In the genomic region with DNA sequence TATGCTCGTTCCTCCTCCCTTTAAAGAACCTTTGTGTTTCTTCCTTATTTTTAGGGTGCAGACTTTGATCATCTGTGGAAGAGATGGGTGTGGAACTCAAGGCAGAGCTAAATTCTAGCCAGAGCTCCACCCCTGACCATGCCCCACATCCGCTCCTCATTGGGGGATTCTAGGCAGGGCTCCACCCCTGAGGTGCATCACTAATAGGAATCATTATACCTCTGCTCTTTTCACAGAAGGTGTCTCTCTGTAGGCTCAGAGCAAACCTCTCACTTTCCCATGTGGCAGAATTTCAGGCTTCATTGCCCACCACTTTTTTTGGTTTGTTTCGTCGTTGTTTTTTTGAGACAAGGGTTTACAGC, we compare ENCODE assay signal across 8 mouse cellular contexts. TPM values are rescaled to one million over a fixed set of nuclear protein-coding genes. Genes with fewer than 3 reads are reported as not detected.
DNase-seq lines count a peak whose midpoint lies in the region; ATAC-seq and TF ChIP-seq lines count a peak whose summit lies in the region.

No protein-coding gene starts in this region.

- no peaks in the 10 kb centered on the region for H3K27me3 ChIP-seq in hindbrain, embryonic 10.5 days (ENCODE audit: insufficient read depth, poor library complexity, severe bottlenecking)
- H3K27me3 ChIP-seq in hindbrain, embryonic 11.5 days (ENCODE audit: control insufficient read depth, insufficient read depth, low read length), result no peaks in the 10 kb centered on the region
- no peaks in the 10 kb centered on the region for H3K27me3 ChIP-seq in CH12.LX (replicated peaks)
- no peaks in the 10 kb centered on the region for H3K27me3 ChIP-seq in megakaryocyte, embryonic 14.5 days (replicated peaks)

- peak overlapping the region; percentile 70 for H3K27ac ChIP-seq in hindbrain, embryonic 10.5 days
- no peak overlapping the region for H3K27ac ChIP-seq in hindbrain, embryonic 11.5 days (ENCODE audit: low read depth, low read length)
- H3K27ac ChIP-seq in CH12.LX (ENCODE audit: insufficient read depth, low read depth), result peak overlapping the region; percentile 72

- no peaks in the 10 kb centered on the region for H3K36me3 ChIP-seq in hindbrain, embryonic 10.5 days
- H3K36me3 ChIP-seq in hindbrain, embryonic 11.5 days (ENCODE audit: control insufficient read depth, insufficient read depth, low read length), result no peaks in the 10 kb centered on the region
- H3K36me3 ChIP-seq in CH12.LX (replicated peaks in 1 of 2; ENCODE audit: control insufficient read depth in 1 of 2, insufficient read depth in 1 of 2, low read length in 1 of 2), result peaks cover 0 to 3% of the 10 kb centered on the region in 2 experiments
- H3K36me3 ChIP-seq in megakaryocyte, embryonic 14.5 days (replicated peaks; ENCODE audit: low read length), result peaks cover 2% of the 10 kb centered on the region

- H3K4me3 ChIP-seq in hindbrain, embryonic 10.5 days, result 0 out of 2 replicates have a peak overlapping the region, but pooled peaks have one; percentile 16
- no peak overlapping the region for H3K4me3 ChIP-seq in hindbrain, embryonic 11.5 days (ENCODE audit: low read depth, low read length)
- no peak overlapping the region for H3K4me3 ChIP-seq in CH12.LX (replicated peaks in 1 of 3; ENCODE audit: low read depth in 2 of 3, low read length in 2 of 3, poor library complexity in 1 of 3)
- peak overlapping the region; percentile 85 for H3K4me3 ChIP-seq in megakaryocyte, embryonic 14.5 days (replicated peaks)

- TF ChIP-seq CTCF in CH12.LX (conservative IDR thresholded peaks at IDR 0.05 in 1 of 2, IDR thresholded peaks at IDR 0.05 in 1 of 2; ENCODE audit: low read depth in 2 of 2, low read length in 2 of 2), result no peak

- H3K9me3 ChIP-seq in hindbrain, embryonic 10.5 days, result no peaks in the 10 kb centered on the region
- no peaks in the 10 kb centered on the region for H3K9me3 ChIP-seq in hindbrain, embryonic 11.5 days (ENCODE audit: control insufficient read depth, low read length)
- H3K9me3 ChIP-seq in CH12.LX (replicated peaks; ENCODE audit: low read length), result no peaks in the 10 kb centered on the region
- no peaks in the 10 kb centered on the region for H3K9me3 ChIP-seq in megakaryocyte, embryonic 14.5 days

- no peak overlapping the region for H3K4me2 ChIP-seq in hindbrain, embryonic 11.5 days (replicated peaks; ENCODE audit: low read depth, low read length)
- peak overlapping the region; percentile 96 for H3K4me2 ChIP-seq in CH12.LX (ENCODE audit: insufficient read depth, low read depth, poor library complexity, severe bottlenecking)

- H3K79me2 ChIP-seq in CH12.LX (replicated peaks; ENCODE audit: control insufficient read depth, extremely low read depth, insufficient read depth, poor library complexity, severe bottlenecking), result no peaks in the 10 kb centered on the region

- ATAC-seq in hindbrain, embryonic 11.5 days (ENCODE audit: low FRiP score), result no peak
- peak; percentile 81 for ATAC-seq in erythroid progenitor cell, adult 5-6 weeks (replicated peaks; ENCODE audit: low FRiP score, poor library complexity, severe bottlenecking)

- in situ Hi-C loops in CH12.LX (cut with MboI; ENCODE audit: low pct_ligation_motif_present, low pct_unique_long_range_greater_than_20kb, low sequenced_read_pairs), result no loop called here

- no peak overlapping the region for H3K9ac ChIP-seq in hindbrain, embryonic 11.5 days (ENCODE audit: low read depth, low read length)
- H3K9ac ChIP-seq in CH12.LX (ENCODE audit: insufficient read depth, low read depth), result peak overlapping the region; percentile 71

- no peak for TF ChIP-seq EP300 in CH12.LX (IDR thresholded peaks at IDR 0.05; ENCODE audit: low read length)

- no peak for TF ChIP-seq RAD21 in CH12.LX (IDR thresholded peaks at IDR 0.05; ENCODE audit: low read depth, low read length)

- peak; percentile 56; the same call in 1 of the 2 replicates for TF ChIP-seq POLR2A in CH12.LX (IDR thresholded peaks at IDR 0.05; ENCODE audit: low read depth, low read length)

- H3K4me1 ChIP-seq in hindbrain, embryonic 10.5 days (replicated peaks), result peaks cover 51% of the 10 kb centered on the region
- peaks cover 8% of the 10 kb centered on the region; the same call in 1 of the 2 replicates for H3K4me1 ChIP-seq in hindbrain, embryonic 11.5 days (replicated peaks; ENCODE audit: control insufficient read depth, insufficient read depth, low read length)
- peaks cover 20 to 67% of the 10 kb centered on the region in 2 experiments for H3K4me1 ChIP-seq in CH12.LX (ENCODE audit: control insufficient read depth in 1 of 2, insufficient read depth in 2 of 2)
- H3K4me1 ChIP-seq in megakaryocyte, embryonic 14.5 days, result peaks cover 79% of the 10 kb centered on the region

- dilution Hi-C loops in CH12.LX (cut with MboI; ENCODE audit: extremely low pct_ligation_motif_present, extremely low pct_unique_long_range_greater_than_20kb, low sequenced_read_pairs), result no loop called here

- WGBS in hindbrain, embryonic 10.5 days, result 57% methylated on average over 4 of the region's 4 CpGs
- 72% methylated on average over 4 of the region's 4 CpGs for WGBS in hindbrain, embryonic 11.5 days

- DNase-seq in hindbrain, embryonic 10.5 days (ENCODE audit: low spot score), result no peak
- no peak for DNase-seq in hindbrain, embryonic 11.5 days (ENCODE audit: low spot score)
- DNase-seq in CH12.LX (ENCODE audit: extremely low read depth), result peak; percentile 72
- no peak for DNase-seq in adrenal gland, postnatal 36 days
- no peak for DNase-seq in urinary bladder, postnatal 25 days (ENCODE audit: low spot score)
- DNase-seq in urinary bladder, adult 2 months (ENCODE audit: low spot score), result no peak

RNA-seq across cellular contexts. Expression of a gene that starts 2.0 kb away (rescaled TPM):
- polyA plus RNA-seq in hindbrain, embryonic 10.5 days (2016; fragmentation: Nextera tagmentation; extraction: Ambion mirVana), result 77.0 and 77.1 TPM in 2 replicates
- 36.2 and 47.2 TPM in 2 replicates for polyA plus RNA-seq in hindbrain, embryonic 11.5 days (2014; fragmentation: Nextera tagmentation; extraction: Ambion mirVana)
- total RNA-seq in CH12.LX (2012; rRNA removed), result 19.3 and 26.2 TPM in 2 replicates
- 10.0 and 11.1 TPM in 2 replicates for total RNA-seq in CH12.LX (2014; rRNA removed)
- polyA plus RNA-seq in CH12.LX (2012; ENCODE audit: insufficient read length, low read depth), result 18.8 and 19.4 TPM in 2 replicates
- 2.9 and 3.8 TPM in 2 replicates for total RNA-seq in erythroid progenitor cell, adult 5-6 weeks (2015; ENCODE audit: low replicate concordance)
- total RNA-seq in erythroid progenitor cell, adult 5-6 weeks (2017; ENCODE audit: low replicate concordance), result 9.2 and 25.3 TPM in 2 replicates
- 91.6 and 121 TPM in 2 replicates for polyA plus RNA-seq in megakaryocyte, embryonic 14.5 days (2012; ENCODE audit: insufficient read depth, low replicate concordance)
- 10 to 100 TPM; 61.7 to 71.2 TPM for total RNA-seq in adrenal gland, postnatal 36 days (2021)
- polyA plus RNA-seq in urinary bladder, adult 2 months (2012; rRNA removed), result 36.5 and 48.5 TPM in 2 replicates

RNA-seq across cellular contexts. Expression of a gene that starts 19.1 kb away (rescaled TPM):
- 93.2 and 97.8 TPM in 2 replicates for polyA plus RNA-seq in hindbrain, embryonic 10.5 days (2016; fragmentation: Nextera tagmentation; extraction: Ambion mirVana)
- polyA plus RNA-seq in hindbrain, embryonic 11.5 days (2014; fragmentation: Nextera tagmentation; extraction: Ambion mirVana), result 47.0 and 48.4 TPM in 2 replicates
- total RNA-seq in CH12.LX (2012; rRNA removed) (91.5 and 110 TPM in 2 replicates), CH12.LX (2014; rRNA removed) (121 and 138 TPM in 2 replicates)
- polyA plus RNA-seq in CH12.LX (2012; ENCODE audit: insufficient read length, low read depth), result 175 and 199 TPM in 2 replicates
- 78.2 and 83.0 TPM in 2 replicates for total RNA-seq in erythroid progenitor cell, adult 5-6 weeks (2015; ENCODE audit: low replicate concordance)
- total RNA-seq in erythroid progenitor cell, adult 5-6 weeks (2017; ENCODE audit: low replicate concordance), result 49.4 and 67.6 TPM in 2 replicates
- polyA plus RNA-seq in megakaryocyte, embryonic 14.5 days (2012; ENCODE audit: insufficient read depth, low replicate concordance), result 472 and 996 TPM in 2 replicates
- total RNA-seq in adrenal gland, postnatal 36 days (2021), result 100 to 1,000 TPM; 178 to 198 TPM
- 129 and 137 TPM in 2 replicates for polyA plus RNA-seq in urinary bladder, adult 2 months (2012; rRNA removed)

RNA-seq across cellular contexts. Expression of a gene that starts 36.2 kb away (rescaled TPM):
- 169 and 180 TPM in 2 replicates for polyA plus RNA-seq in hindbrain, embryonic 10.5 days (2016; fragmentation: Nextera tagmentation; extraction: Ambion mirVana)
- 71.1 and 85.6 TPM in 2 replicates for polyA plus RNA-seq in hindbrain, embryonic 11.5 days (2014; fragmentation: Nextera tagmentation; extraction: Ambion mirVana)
- total RNA-seq in CH12.LX (2012; rRNA removed), result 44.1 and 50.3 TPM in 2 replicates
- total RNA-seq in CH12.LX (2014; rRNA removed), result 44.3 and 50.1 TPM in 2 replicates
- 55.9 and 59.0 TPM in 2 replicates for polyA plus RNA-seq in CH12.LX (2012; ENCODE audit: insufficient read length, low read depth)
- 31.4 and 58.0 TPM in 2 replicates for total RNA-seq in erythroid progenitor cell, adult 5-6 weeks (2015; ENCODE audit: low replicate concordance)
- 50.1 and 62.4 TPM in 2 replicates for total RNA-seq in erythroid progenitor cell, adult 5-6 weeks (2017; ENCODE audit: low replicate concordance)
- polyA plus RNA-seq in megakaryocyte, embryonic 14.5 days (2012; ENCODE audit: insufficient read depth, low replicate concordance), result 476 and 617 TPM in 2 replicates
- total RNA-seq in adrenal gland, postnatal 36 days (2021), result 100 to 1,000 TPM; 129 to 135 TPM
- 153 and 158 TPM in 2 replicates for polyA plus RNA-seq in urinary bladder, adult 2 months (2012; rRNA removed)

RNA-seq across cellular contexts. Expression of a gene that starts 43.0 kb away (rescaled TPM):
- 68.8 and 77.2 TPM in 2 replicates for polyA plus RNA-seq in hindbrain, embryonic 10.5 days (2016; fragmentation: Nextera tagmentation; extraction: Ambion mirVana)
- 54.4 and 55.6 TPM in 2 replicates for polyA plus RNA-seq in hindbrain, embryonic 11.5 days (2014; fragmentation: Nextera tagmentation; extraction: Ambion mirVana)
- total RNA-seq in CH12.LX (2012; rRNA removed) (56.9 and 71.7 TPM in 2 replicates), CH12.LX (2014; rRNA removed) (65.2 and 71.4 TPM in 2 replicates)
- polyA plus RNA-seq in CH12.LX (2012; ENCODE audit: insufficient read length, low read depth), result 75.0 and 84.2 TPM in 2 replicates
- total RNA-seq in erythroid progenitor cell, adult 5-6 weeks (2015; ENCODE audit: low replicate concordance), result 19.5 and 32.3 TPM in 2 replicates
- total RNA-seq in erythroid progenitor cell, adult 5-6 weeks (2017; ENCODE audit: low replicate concordance), result 9.0 and 25.7 TPM in 2 replicates
- polyA plus RNA-seq in megakaryocyte, embryonic 14.5 days (2012; ENCODE audit: insufficient read depth, low replicate concordance), result 61.8 and 135 TPM in 2 replicates
- 10 to 100 TPM; 19.4 to 20.1 TPM for total RNA-seq in adrenal gland, postnatal 36 days (2021)
- polyA plus RNA-seq in urinary bladder, adult 2 months (2012; rRNA removed), result 24.5 and 29.1 TPM in 2 replicates

RNA-seq across cellular contexts. Expression of a gene that starts 43.2 kb away (rescaled TPM):
- polyA plus RNA-seq in hindbrain, embryonic 10.5 days (2016; fragmentation: Nextera tagmentation; extraction: Ambion mirVana), result 13.7 and 18.7 TPM in 2 replicates
- polyA plus RNA-seq in hindbrain, embryonic 11.5 days (2014; fragmentation: Nextera tagmentation; extraction: Ambion mirVana), result 10.3 and 11.4 TPM in 2 replicates
- total RNA-seq in CH12.LX (2012; rRNA removed) (8.1 and 9.6 TPM in 2 replicates), CH12.LX (2014; rRNA removed) (2.7 and 4.3 TPM in 2 replicates)
- 5.9 TPM in 2 replicates for polyA plus RNA-seq in CH12.LX (2012; ENCODE audit: insufficient read length, low read depth)
- 21.4 and 36.4 TPM in 2 replicates for total RNA-seq in erythroid progenitor cell, adult 5-6 weeks (2015; ENCODE audit: low replicate concordance)
- 3.3 and 3.8 TPM in 2 replicates for total RNA-seq in erythroid progenitor cell, adult 5-6 weeks (2017; ENCODE audit: low replicate concordance)
- polyA plus RNA-seq in megakaryocyte, embryonic 14.5 days (2012; ENCODE audit: insufficient read depth, low replicate concordance), result 19.4 and 27.8 TPM in 2 replicates
- total RNA-seq in adrenal gland, postnatal 36 days (2021), result 10 to 100 TPM in 1 of 2 experiments, 1 to 10 TPM in 1; 9.9 to 16.6 TPM
- polyA plus RNA-seq in urinary bladder, adult 2 months (2012; rRNA removed), result 68.7 and 88.2 TPM in 2 replicates

Comparison
In these comparisons a context has a peak if more than half of its experiments do, and no peak if none do; other contexts are left out.
1. H3K4me3 ChIP-seq: peak in hindbrain, embryonic 10.5 days (single experiment) and megakaryocyte, embryonic 14.5 days (single experiment); none in hindbrain, embryonic 11.5 days (single experiment) and CH12.LX (0 of 3).